In the genomic region with DNA sequence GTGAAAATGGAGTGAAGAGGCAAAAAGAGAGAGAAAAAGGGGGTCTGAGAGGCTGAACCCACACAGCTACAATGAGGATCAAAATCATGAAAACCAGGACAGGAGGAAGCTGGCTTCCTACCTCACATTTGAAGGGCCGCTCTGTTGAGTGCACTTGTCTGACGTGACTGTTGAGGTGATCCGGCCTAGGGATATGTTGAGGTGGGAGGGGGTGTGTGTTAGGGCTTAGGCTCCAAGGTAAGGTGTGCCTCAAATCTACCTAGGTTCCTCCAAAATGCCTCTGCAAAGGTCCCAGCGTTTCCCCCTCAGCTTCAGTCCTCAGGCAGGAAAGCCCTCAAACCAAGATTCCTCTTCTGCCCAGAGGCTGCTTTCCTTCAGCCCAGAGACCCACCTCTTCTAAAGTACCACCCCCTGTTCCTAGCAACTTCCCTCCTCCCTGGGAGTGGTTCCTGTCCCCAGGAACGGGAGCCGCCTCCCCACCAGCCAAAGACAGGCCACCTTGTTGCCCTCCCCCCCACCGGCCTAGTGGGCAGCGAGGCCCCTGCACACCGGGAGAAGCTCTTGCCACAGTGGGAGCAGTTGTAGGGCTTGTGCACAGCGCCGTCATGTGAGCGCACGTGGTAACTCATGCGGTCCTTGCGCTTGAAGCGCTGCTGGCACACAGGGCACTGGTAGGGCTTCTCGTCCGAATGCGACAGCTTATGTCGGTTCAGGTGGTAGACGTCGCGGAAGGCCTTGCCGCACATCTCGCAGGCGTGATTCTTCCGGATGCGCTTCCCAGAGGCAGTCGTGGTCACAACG, we compare ENCODE assay signal across 8 mouse cellular contexts. TPM values are rescaled to one million over a fixed set of nuclear protein-coding genes. Genes with fewer than 3 reads are reported as not detected.
DNase-seq lines count a peak whose midpoint lies in the region.

No protein-coding gene starts in this region.

- peaks cover 64% of the 10 kb centered on the region for H3K36me3 ChIP-seq in hindbrain, embryonic 10.5 days

- 1% methylated on average over 30 of the region's 30 CpGs for WGBS in hindbrain, embryonic 10.5 days

- H3K27ac ChIP-seq in hindbrain, embryonic 10.5 days = peak overlapping the region; percentile 100

- peak; percentile 85 for DNase-seq in R1 (ENCODE audit: low read depth, low spot score)
- DNase-seq in cerebellum, postnatal 10 days = peak; percentile 88 to 90
- DNase-seq in frontal cortex, adult 2 months (ENCODE audit: extremely low spot score in 1 of 2, low spot score in 1 of 2) = peak; percentile 81
- DNase-seq in hindbrain, embryonic 10.5 days (ENCODE audit: low spot score) = peak; percentile 83
- DNase-seq in layer of hippocampus, postnatal 14 days (ENCODE audit: low spot score in 2 of 2) = peak; percentile 80 to 84
- peak; percentile 91 for DNase-seq in lung, postnatal 10 days
- DNase-seq in ovary, postnatal 10 days (ENCODE audit: low spot score) = peak; percentile 58
- peak; percentile 87 for DNase-seq in thymus, postnatal 4 days

- H3K9me3 ChIP-seq in hindbrain, embryonic 10.5 days = no peaks in the 10 kb centered on the region

- peaks cover 72% of the 10 kb centered on the region for H3K4me1 ChIP-seq in hindbrain, embryonic 10.5 days (replicated peaks)

- peak overlapping the region; percentile 90 for H3K4me3 ChIP-seq in hindbrain, embryonic 10.5 days

- no peaks in the 10 kb centered on the region for H3K27me3 ChIP-seq in hindbrain, embryonic 10.5 days (ENCODE audit: insufficient read depth, poor library complexity, severe bottlenecking)

RNA-seq across cellular contexts. Expression of a gene that starts 1.9 kb away (rescaled TPM):
- polyA plus RNA-seq in frontal cortex, adult 2 months (2012; rRNA removed) = 165 and 186 TPM in 2 replicates
- polyA plus RNA-seq in hindbrain, embryonic 10.5 days (2016; fragmentation: Nextera tagmentation; extraction: Ambion mirVana) = 66.7 and 83.1 TPM in 2 replicates
- total RNA-seq in layer of hippocampus, postnatal 14 days (2021) = 100 to 1,000 TPM; 270 to 285 TPM

RNA-seq across cellular contexts. Expression of a gene that starts 3.9 kb away (rescaled TPM):
- polyA plus RNA-seq in frontal cortex, adult 2 months (2012; rRNA removed) = 227 and 259 TPM in 2 replicates
- polyA plus RNA-seq in hindbrain, embryonic 10.5 days (2016; fragmentation: Nextera tagmentation; extraction: Ambion mirVana) = 3.3 and 4.4 TPM in 2 replicates
- 100 to 1,000 TPM; 184 to 201 TPM for total RNA-seq in layer of hippocampus, postnatal 14 days (2021)

RNA-seq across cellular contexts. Expression of a gene that starts 4.1 kb away (rescaled TPM):
- polyA plus RNA-seq in frontal cortex, adult 2 months (2012; rRNA removed) = 95.5 and 113 TPM in 2 replicates
- polyA plus RNA-seq in hindbrain, embryonic 10.5 days (2016; fragmentation: Nextera tagmentation; extraction: Ambion mirVana) = 17.6 and 75.1 TPM in 2 replicates
- 10 to 100 TPM; 34.0 to 35.5 TPM for total RNA-seq in layer of hippocampus, postnatal 14 days (2021)

RNA-seq across cellular contexts. Expression of a gene that starts 7.8 kb away (rescaled TPM):
- 30.0 and 42.3 TPM in 2 replicates for polyA plus RNA-seq in frontal cortex, adult 2 months (2012; rRNA removed)
- polyA plus RNA-seq in hindbrain, embryonic 10.5 days (2016; fragmentation: Nextera tagmentation; extraction: Ambion mirVana) = 84.3 and 130 TPM in 2 replicates
- total RNA-seq in layer of hippocampus, postnatal 14 days (2021) = 10 to 100 TPM; 21.2 to 27.3 TPM

RNA-seq across cellular contexts. Expression of a gene that starts 8.7 kb away (rescaled TPM):
- 1.7 and 2.4 TPM in 2 replicates for polyA plus RNA-seq in frontal cortex, adult 2 months (2012; rRNA removed)
- polyA plus RNA-seq in hindbrain, embryonic 10.5 days (2016; fragmentation: Nextera tagmentation; extraction: Ambion mirVana) = 0.25 and 0.55 TPM in 2 replicates
- 1 to 10 TPM in 1 of 2 experiments, not detected in 1; 2.0 TPM for total RNA-seq in layer of hippocampus, postnatal 14 days (2021)

Comparison
In these comparisons a context has a peak if more than half of its experiments do, and no peak if none do; other contexts are left out.
1. Peak in every context shown above with its lines: DNase-seq, H3K4me3 ChIP-seq and H3K27ac ChIP-seq.
2. RNA of a gene that starts 3.9 kb away (polyA plus RNA-seq): 227 to 259 TPM in frontal cortex, adult 2 months; 3.3 to 4.4 TPM in hindbrain, embryonic 10.5 days; every median in the first group is over 10 times any median in the second.